Mouse (Mus musculus) lung, postnatal 4 days (tissue): ENCODE results near the gene Ap3s2.

Source experiments
- DNase-seq, 2 experiments: peaks; one replicate each; pipeline ENCODE4 v3.0.0; 2021

Ap3s2 gene

DNA sequence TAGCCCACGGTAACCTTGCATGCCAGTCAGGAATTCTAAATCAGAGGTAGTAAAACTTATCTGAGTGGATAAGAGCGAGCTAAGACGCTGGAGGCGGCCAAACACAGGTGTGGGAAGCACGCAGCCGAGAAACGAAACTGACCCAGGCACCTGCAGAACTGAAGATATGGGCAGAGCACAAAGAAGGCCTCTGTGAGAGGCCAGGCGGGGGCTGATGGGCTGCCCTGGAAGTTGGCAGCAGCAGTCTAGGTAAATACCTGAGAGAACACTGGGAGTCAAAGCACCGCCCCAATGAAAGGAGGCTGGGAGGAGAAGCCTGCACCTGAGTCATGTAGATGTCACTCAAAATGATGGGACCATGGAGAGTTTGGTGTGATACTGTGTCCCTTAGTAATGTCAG is 31.8 kb downstream of the Ap3s2 start:
- DNase-seq, result peak in 1 of 2 experiments; percentile 48

DNA sequence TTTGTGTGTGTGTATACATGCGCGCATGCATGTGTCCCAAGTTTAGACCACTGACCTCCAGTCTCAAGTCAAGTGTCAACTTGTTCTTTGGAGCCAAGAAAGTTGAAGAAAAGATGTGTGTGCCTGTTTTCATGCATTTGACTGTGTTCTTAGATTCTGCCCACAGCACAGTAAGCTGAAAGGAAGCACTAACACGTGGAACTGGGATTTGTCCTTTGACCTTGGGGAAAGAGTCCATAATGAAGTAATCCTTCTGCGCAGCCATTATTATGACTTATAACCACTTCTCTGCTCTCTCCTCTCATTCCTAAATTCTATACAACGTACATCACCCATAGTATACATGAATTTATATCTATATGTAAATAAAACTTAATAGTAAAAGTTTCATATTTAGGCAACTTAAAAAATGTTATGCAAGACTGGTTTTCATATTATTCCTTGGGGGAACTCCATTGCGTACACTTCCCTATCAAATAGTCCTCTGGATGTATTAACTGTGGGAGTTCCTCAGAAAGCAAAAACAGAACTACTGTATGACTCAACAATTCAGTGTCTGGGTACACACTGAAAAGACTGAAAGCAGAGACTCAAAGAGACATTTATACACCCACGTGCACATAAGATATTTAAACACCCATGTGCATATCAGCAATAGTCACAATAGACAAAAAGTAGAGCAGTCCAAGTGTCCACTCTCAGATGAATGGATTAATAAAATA is 36.7 kb downstream of the Ap3s2 start:
- DNase-seq, result no peak

DNA sequence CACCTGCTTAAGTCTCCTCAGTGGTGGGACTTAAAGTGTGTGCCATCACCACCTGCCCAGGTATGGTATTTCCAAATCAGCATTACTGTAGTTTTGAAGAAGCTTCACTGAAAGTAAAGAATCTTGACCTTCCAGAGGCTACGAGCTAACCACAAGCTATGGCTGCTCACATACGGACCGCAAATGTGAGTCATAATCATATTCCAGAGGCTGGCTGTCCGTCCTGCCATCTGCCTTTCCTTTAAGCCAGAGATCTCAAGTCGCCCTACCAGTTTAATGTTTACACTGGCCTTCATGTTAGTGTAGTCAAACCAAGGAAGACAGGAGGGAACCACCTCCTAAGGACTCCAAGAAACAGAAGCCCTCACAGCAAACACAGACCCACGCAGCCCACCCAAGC is 38.5 kb downstream of the Ap3s2 start:
- no peak for DNase-seq

DNA sequence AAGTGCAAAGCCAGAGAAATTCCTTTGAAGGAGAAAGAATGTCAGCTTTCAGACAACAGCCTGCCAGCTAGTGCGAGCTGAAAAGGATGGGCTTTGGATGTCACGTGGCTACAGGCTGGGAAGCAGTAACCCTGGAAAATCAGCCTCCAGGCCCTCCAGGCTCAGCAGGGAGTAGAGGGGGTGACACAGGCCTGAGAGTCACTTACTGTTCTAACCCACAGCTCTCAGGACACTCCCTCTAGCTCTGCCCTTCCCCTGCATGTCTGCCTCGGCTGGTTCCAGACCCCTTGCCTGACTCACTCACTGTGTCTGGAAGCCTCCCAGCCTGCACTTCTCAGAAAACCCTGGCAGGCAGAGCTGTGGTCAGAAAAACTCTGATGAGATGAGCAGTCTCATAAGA is 39.5 kb downstream of the Ap3s2 start:
- DNase-seq, result no peak

DNA sequence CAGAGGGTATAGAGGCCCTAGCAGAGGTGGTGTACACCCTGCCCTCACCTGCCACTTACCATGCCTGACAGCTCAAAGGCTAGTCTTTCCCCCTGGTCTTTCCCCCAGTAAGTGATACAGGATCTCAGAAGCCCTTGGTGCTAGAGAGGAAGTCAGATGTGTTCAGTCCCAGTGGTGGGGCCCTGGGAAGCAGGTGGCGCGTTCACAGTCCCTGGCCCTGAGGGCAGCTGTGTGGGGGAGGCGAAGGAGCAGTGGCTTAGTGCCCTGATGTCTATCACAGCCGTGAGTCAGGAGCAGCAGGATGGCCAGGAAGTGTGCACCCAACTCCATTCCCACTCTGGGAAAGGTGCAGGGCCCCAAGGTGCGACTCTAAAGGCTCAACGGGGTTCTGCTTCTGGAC is 40.4 kb downstream of the Ap3s2 start:
- no peak for DNase-seq

DNA sequence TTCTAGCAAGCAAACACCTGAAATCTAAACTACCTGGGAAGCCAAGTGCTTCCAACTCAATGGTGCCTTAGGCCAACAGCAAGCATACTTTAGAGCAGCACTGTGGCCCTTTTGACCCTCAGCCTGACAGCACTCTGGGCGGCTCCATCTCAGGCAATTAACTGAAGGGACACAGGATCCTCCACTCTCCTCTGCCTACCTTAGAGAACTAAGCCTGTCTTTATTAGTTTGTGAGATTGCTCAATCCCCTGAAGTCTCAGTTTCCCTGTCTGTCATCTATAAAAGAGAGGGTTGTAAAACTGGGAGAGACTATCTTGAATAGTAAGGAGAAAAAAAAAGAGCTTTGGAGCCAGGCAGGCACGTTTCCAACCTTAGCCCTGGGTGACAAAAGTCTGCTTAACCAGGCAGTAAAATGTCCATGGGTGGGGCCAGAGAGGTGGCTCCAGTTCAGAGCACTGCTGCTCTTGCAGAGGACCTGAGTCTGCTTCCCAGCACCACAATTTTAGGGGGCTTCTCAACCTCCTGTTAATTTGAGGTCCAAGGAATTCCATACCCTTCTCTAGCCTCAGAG is 41.9 kb downstream of the Ap3s2 start:
- DNase-seq, result no peak

GRCm38 (mm10) chr7:79873407-79873806 is 47.0 kb downstream of the Ap3s2 start:
- DNase-seq, result no peak

DNA sequence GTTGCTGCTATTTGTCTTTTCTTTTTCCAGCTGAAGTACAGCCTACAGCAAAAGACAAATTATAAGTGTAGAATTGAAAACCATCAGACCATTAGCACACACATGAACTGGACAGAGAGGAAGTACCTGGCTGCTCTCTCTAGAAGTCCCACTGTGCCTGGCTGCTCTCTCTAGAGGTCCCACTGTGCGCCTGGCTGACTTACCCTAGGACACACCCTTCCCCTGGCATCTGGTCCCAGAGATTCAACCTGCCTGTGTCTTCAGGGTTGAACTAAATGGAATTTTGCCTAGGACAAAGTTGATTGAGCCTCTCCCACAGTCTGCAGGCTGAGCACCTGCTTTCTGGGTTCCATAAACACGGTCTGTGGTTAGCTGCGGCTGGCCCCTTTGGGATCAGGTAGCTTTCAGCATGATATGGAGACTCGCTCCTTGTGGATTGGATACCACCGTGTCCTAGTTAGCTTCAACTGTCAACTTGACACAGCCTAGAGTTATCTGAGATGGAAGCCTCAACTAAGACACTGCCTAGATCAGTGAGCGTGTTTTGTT is 48.6 kb downstream of the Ap3s2 start:
- DNase-seq, result no peak

GRCm38 (mm10) chr7:79869072-79869719 is 51.3 kb downstream of the Ap3s2 start:
- no peak for DNase-seq

DNA sequence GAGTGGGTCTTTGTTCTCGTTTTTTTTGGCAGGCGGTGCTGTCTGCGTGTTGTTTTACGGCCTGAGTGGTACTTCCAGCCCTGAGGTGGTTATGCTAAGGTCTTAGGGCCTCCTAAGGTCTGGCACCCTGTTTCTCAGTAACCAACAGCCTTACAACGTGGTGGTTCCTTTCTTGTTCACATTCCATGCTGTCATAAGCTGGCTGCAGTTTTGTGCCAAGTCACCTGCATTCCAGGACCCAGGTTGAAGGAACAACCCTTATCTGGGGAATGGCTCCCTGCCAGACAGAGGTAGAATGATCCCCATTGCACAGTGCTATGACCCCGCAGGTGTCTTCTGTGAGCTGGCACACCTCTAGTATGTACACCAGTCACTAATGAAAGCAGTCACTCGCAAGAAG is 52.0 kb downstream of the Ap3s2 start:
- peak; percentile 35 to 38 for DNase-seq

DNA sequence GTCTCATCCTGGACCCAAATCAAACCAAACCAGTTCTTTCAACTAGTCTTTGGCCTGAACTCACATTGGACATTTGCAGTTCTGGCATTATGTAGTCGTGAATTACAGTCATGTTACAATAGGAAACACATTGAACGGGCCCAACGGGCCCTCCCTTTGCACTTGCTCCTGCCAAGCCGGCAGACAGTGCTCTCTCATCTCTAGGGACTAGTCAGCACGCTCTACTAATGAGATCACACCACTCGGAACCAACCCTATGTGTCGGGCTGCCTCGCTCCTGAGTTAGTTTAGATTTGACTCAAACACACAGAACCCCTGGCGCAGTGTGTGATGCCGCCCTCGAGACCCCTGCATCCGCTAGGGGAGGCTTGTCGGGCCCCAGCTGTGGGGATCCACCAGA is 52.6 kb downstream of the Ap3s2 start:
- no peak for DNase-seq

- DNase-seq, result no peak
Observed at GRCm38 (mm10) chr7:79866294-79867000, 54.0 kb downstream of the Ap3s2 start.

- no peak for DNase-seq
Observed at GRCm38 (mm10) chr7:79861794-79862193, 58.7 kb downstream of the Ap3s2 start.

- DNase-seq, result no peak
Observed at GRCm38 (mm10) chr7:79860811-79861210, 59.6 kb downstream of the Ap3s2 start, which contains the start of gene Anpep. Gene Anpep, minus strand, starts transcription at chr7:79861059.

DNA sequence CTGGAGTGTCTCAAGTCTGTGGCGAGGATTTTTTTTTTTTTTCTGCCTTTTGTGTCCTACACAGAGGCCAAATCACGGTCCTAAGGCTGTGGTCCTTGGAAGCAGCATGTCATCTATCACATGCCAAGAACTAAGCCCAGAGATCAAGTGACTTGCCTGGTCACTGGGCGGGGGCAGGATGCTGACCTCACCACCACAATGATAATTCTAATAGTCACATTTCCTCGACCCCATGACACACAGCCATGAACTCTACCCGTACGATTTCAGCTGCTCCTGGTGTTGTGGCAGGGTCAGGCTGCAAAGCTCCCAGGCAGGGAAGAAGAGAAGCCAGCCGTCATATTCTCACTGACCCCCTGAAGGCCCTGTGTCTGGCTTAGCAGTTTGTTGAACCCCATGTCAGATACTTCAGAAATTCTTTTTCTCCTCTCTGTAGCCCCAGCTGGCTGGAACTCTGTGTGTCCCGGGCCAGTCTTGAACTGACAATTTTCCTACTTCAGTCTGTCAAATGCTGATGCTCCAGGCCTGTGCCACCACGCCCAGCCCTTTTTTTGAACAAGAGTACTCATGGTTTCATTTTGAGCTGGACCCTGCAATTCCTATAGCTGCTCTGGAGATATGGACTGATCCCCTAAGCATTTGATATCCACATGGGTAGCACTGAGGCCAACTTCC is 61.4 kb downstream of the Ap3s2 start:
- DNase-seq, result no peak

DNA sequence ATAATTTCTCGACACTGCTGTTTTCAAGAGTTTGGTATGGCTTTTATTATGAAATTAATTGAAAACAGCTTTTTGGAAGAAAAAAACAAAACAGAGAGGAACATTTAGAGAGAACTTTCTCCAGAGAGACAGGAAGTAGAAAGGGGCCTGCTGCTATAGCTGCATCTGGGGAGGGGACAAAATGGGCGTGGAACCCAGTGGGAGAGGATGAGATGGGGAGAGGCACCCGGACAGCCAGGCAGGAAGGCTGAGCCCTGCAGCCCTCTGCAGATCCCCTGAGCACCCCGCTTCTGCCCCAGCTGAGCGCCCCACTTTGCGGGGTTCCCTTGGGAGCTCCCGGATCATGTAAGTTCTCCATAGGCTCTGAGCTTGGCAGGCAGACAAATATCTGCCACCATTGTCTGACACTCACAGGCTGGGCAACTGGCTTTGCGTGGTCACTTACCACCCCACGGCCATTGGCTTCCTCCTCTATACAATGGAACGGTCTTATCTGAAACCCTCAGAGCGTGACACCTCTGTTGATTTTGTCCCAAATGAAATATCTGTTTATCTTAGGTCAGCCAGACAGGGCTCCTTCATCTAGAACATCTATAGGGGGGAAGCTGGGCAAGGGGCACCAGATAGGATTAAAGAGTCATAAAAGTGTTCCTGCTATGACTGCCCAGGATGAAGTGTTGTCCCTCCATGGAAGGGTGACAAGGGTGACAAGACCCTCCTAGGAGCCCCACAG is 62.1 kb downstream of the Ap3s2 start:
- no peak for DNase-seq

- DNase-seq, result no peak
Observed at GRCm38 (mm10) chr7:79856305-79856704, 64.1 kb downstream of the Ap3s2 start.

GRCm38 (mm10) chr7:79847456-79848451 is 72.7 kb downstream of the Ap3s2 start:
- DNase-seq, result peak; percentile 40 to 54

DNA sequence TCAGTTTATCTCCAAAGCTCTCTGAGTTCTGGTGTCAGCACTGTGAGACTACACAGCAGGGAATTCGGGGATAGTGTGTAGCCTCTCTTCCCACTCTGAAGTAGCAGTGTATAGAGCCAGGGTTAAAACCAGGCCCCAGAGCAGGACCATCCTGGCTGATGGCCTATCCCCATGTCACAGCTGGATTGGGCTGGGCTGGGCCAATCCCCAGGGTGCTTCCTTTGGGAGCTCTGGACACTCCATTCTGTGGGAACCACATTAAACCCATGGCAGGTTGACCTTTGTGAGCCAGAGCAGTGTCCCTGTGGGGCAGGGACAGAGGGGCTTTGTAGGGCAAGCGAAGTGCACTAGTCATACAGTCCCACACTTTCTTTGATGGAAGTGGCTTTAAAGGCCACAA is 74.1 kb downstream of the Ap3s2 start:
- no peak for DNase-seq

GRCm38 (mm10) chr7:79844090-79844802 is 76.2 kb downstream of the Ap3s2 start:
- no peak for DNase-seq
